Mouse (Mus musculus) ovary, adult 18-20 months (tissue): ENCODE data around the gene Gm10644.
A peak's percentile ranks its signal among the peaks of the same experiment; 100 is the strongest.
"Not testable (repeated sequence)": the region's sequence is repeated elsewhere in the genome, so short reads cannot be mapped to it uniquely, and the experiment has no call there.

Experiments used
- DNase-seq: peaks from one replicate; pipeline ENCODE4 v3.0.0; 2022; ENCODE audit warnings: low spot score, mixed read lengths

Gene Gm10644

DNA sequence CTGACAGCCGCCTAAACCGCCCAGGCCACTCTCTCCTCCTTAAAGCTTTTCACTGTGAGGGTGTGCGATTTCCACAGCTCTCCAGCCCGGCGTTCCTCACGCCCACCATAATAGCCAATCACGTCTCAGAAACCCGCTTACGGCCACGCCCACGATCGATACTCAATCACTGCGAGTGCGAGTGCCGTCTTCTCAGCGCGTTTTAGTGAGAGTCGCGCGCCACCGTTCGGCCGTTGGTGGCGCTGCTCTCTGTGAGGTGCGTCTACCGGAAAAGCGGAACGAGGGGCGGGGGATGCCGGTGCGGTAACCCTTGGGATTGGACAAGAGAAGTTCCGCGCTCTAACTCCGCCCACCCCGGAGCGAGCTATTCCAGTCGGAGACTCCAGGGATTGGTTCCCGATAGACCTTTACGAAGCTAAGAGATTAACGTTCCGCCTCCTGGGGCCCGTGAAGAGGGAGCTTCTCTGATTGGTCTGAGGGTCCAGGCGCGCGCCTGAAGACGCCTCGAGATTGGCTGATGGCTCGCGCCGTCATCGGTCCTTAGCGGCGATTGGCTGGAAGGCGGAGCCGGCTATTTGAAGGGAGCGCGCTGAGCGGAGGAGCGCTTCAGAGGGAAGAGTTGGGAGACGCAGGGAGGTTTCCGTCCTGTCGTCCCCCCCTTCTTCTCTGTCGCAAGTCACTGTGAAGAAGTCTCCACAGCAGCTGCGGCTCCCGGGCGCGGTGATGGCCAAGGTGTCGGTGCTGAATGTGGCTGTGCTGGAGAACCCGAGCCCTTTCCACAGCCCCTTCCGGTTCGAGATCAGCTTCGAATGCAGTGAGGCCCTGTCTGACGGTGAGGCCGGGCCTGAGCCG lies at the start of gene Gm10644, which contains the start of gene Asf1b:
Gene Gm10644, minus strand, starts transcription at position 100 of the 852 bp plus-strand sequence.
Gene Asf1b, plus strand, starts transcription at position 402 of the 852 bp plus-strand sequence.
- peak; percentile 99 for DNase-seq

DNA sequence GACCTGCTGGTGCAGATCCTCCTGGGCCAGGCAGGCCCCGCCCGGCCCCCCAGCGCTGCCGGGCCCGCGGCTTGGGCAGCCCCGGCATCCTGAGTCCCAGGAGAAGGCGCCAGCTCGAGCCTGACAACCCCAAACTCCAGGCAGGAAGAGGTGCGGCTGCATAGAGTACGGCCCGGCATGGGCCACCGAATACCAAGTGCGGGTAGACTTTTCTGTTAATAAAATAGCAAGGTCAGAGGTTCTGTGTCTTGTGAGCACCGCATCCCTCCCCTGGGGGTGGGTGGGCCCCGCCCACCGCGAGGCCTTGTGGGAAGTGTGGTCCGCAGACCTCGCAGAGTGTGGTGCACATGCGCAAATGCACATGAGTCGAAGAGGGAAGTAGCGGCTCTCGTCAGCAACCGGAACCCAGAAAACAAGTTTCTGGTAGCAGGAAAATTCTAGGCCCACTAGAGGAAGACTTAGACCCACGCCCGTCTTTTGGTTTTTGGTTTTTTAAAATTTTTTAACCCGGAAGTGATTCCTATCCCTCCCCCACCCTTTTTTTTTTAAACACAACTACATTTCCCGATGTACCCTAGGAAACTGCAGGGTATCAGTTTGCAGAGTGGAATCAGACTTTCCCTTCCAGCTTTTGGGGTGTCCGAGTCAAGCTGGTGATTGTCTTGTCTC lies 49.7 kb upstream of the Gm10644 start:
- DNase-seq, result peak; percentile 93

- DNase-seq, result no peak
Measured at GRCm38 (mm10) chr8:84003612-84004246, 48.7 kb upstream of the Gm10644 start.

DNA sequence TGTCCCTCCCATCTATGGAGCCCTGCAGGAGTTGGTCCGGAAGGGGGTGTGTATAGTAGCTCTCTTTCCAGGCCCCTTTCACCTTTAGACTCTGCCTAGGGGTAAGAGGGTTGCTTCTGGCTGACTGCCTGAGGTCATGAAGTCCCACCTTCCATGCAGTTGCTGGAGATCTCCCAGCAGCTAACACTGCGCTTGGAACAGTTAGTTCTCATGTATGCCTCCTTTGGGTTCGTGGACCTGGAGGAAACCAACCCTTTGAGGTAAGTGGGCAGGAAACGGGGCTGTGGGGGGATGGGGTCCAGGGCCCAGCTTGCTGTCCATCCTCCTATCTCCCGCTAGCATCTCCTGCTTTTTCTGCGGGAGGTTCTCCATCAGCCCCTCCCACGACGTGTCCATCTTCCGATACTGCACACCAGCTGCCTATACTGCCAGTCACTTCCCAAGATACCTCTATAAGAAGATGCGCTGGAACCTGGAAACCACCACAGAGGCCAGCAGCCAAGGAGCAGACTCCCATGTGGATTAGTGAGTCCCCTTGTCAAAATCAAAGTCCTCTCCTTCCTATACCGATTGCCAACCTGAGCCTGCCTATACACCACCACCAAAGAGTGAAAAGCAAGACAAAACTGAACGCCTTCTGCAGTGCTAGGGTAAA lies 48.1 kb upstream of the Gm10644 start:
- DNase-seq, result no peak

DNA sequence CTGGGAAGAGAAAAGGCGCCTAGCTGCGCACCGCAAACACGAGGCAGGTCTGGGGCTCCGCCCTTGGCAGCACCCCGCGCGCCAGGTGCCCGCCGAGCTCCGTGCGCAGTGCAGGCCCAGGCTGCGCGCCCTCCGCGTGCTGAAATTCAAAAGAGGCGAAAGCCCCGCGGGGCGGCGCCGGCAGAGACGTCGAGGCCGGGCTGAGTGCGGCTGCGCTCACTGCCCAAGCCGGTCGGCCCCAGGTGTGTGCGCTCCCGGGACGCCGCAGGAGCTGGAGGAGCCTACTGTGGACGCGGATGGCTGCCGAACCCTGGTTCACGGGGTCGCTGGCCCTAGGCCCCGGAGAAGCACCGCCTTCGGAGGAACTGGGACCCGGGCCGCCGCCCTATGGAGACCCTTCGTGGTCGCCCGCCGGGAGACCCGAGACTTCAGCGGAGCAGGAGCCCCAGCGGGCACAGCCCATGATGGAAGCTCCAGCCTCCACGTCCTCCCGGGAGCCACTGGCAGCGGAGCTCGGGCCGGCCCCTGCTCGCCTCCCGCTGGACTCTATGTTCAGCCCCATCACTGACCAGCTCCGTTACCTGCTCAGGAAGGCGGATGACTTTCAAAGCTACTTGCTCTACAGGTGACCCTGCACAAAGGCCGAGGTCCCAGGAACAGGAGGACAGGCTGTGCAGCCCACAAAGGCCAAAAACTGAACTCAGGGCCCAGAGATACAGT lies 46.4 kb upstream of the Gm10644 start, which contains the start of gene 1700067K01Rik:
Gene 1700067K01Rik, plus strand, starts transcription at position 222 of the 720 bp plus-strand sequence.
- DNase-seq, result no peak

GRCm38 (mm10) chr8:83999825-84000224 lies 44.8 kb upstream of the Gm10644 start:
- DNase-seq, result no peak

DNA sequence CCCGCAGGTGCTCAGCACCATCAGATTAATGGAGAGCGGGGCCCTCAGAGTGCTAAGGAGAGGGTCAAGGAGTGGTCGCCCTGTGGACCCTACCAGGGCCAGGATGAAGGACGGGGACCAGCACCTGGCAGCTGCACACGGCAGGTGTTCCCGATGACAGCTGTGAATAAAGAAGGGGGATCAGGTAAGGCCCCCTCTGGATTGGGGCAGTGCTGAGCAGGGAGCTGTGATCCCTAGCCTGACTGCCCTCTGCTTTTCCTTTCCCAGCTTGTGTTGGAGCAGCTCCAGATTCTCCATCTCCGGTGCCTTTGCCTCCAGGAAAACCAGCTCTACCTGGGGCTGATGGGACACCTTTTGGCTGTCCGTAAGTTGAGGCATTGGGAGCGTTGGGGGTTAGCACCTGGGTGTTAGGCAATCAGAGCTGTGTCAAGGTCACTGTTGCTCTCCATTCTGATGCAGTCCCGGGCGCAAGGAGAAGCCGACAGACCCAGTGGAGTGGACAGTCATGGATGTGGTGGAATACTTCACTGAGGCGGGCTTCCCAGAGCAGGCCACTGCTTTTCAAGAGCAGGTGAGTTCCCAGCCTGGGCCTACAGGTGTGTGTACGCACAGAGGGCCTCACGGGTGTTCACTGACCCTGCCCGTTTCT lies 44.2 kb upstream of the Gm10644 start:
- DNase-seq, result no peak

- DNase-seq, result no peak
Measured at GRCm38 (mm10) chr8:83998231-83999056, 43.4 kb upstream of the Gm10644 start.

- DNase-seq, result no peak
Measured at GRCm38 (mm10) chr8:83997511-83998141, 42.6 kb upstream of the Gm10644 start, which contains the start of gene Samd1. TSS of gene Samd1 (plus strand) at chr8:83997672.

DNA sequence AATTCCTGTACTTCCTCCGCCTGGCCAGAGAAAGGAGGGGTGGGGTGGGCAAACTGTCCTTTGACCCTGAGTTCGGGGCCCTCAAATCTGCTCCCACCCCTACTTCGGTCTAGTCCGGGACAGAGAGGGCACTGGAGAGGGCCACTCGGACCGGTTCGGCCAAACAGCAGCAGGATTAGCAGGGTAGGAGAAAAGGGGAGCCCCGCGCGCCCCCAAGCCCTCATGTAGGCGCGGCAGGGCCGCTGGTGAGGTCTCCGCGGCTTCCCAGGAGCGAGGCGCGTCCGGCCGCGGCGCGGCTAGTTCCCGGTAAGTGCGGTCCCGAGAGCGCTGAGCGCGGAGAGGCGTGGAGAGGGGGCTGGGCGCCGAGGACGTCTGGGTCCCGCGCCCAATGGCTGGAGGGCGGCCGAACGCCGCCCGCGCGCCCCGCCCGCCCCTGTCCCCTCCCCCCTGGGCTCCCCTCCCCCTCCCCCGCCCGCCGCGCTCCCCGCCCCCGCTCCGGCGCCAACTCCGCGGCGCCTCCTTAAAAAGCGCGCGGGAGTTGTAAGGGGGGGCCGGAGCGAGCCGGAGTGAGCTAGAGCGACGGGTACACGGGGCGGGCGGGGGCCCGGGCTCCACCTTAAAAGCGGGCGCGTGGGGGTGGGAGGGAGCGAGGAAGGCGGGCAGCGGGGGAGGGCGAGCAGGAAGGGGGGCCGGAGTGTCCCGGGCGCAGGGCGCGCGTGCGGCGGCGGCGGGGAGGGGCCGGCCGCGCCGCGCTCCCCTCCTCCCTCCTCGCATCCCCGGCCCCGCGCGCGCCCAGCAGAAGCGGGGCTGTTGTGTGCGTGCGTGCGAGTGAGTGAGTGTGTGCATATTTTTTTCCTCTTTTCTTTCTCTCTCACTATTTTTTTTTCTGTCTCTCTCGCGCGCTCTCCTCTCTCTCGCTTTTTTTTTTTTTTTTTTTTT lies 41.8 kb upstream of the Gm10644 start:
- peak; percentile 86 for DNase-seq

DNA sequence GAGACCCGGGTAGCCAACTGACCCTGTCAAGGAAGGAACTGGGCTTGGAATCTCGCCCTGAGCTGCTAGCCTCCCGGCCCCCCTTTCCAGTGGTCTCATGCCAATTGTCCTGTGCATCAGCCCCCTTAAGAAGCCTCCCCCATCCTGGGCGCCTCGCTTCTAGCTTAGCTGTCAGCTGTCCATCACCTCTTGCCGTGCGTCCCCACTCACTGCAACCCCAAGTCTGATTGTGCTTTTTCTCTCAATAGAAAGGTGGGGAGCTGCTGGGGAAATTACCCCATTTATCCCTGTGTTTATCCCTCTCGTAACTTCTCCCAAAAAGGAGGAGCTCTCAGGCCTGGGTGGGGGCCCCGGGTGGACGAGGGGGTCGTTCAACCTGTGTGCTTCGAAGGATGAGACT lies 41.0 kb upstream of the Gm10644 start:
- no peak for DNase-seq

DNA sequence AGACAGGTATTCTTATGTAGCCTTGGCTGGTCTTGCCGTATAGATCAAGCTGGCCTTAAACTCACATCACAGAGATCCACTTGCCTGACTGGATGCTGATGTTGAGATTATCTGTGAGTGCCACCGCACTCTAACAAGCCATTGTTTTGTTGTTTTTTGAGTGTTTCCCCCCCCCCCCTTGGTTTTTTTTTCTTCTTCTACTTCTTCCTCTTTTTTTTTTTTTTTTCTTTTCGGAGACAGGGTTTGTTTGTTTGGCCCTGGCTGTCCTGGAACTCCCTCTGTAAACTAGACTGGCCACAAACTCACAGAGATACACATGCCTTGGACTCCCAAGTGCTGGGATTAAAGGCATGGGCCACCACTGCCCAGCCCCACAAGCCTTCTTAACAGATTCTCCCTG lies 39.0 kb upstream of the Gm10644 start:
- no peak for DNase-seq

GRCm38 (mm10) chr8:83992488-83992887 lies 37.5 kb upstream of the Gm10644 start:
- no peak for DNase-seq

GRCm38 (mm10) chr8:83990170-83990569 lies 35.2 kb upstream of the Gm10644 start:
- no peak for DNase-seq

GRCm38 (mm10) chr8:83989243-83989642 lies 34.2 kb upstream of the Gm10644 start:
- no peak for DNase-seq

DNA sequence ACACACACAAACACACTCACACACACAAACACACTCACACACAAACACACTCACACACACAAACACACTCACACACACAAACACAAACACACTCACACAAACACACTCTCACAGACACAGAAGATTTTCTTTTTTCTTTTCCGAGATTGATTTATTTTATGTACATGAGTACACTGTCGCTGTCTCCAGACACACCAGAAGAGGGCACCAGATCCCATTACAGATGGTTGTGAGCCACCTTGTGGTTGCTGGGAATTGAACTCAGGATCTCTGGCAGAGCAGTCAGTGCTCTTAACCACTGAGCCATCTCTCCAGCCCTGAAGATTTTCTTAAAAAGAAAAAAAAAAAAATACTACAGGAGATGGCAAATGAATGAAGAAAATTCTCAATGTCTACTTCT lies 28.2 kb upstream of the Gm10644 start:
- not testable (repeated sequence) for DNase-seq

GRCm38 (mm10) chr8:83982449-83982848 lies 27.4 kb upstream of the Gm10644 start:
- no peak for DNase-seq

- DNase-seq, result no peak
Measured at GRCm38 (mm10) chr8:83981533-83981932, 26.5 kb upstream of the Gm10644 start.
